Mouse (Mus musculus): ENCODE results near the gene Ggta1. TPM values are rescaled to one million over a fixed set of nuclear protein-coding genes. Genes with fewer than 3 reads are reported as not detected.

The Ggta1 gene
- total RNA-seq, 1 experiment: 36.5 TPM

- TF ChIP-seq CHD2 (IDR thresholded peaks at IDR 0.05; ENCODE audit: low read depth, low read length): no peak
- no peak for TF ChIP-seq ZNF384 (IDR thresholded peaks at IDR 0.05; ENCODE audit: low read depth, low read length)
- TF ChIP-seq MAFK (IDR thresholded peaks at IDR 0.05; ENCODE audit: insufficient read depth, low read depth, low read length): no peak
- no peak for TF ChIP-seq ZC3H11A (IDR thresholded peaks at IDR 0.05; ENCODE audit: borderline replicate concordance, low read depth, low read length)
- no peak for TF ChIP-seq HCFC1 (IDR thresholded peaks at IDR 0.05; ENCODE audit: borderline replicate concordance, insufficient read depth, low read length)
- no peak overlapping the region for H3K27ac ChIP-seq (ENCODE audit: insufficient read depth, low read depth, low read length, poor library complexity, severe bottlenecking)
- in situ Hi-C loops (cut with MboI; ENCODE audit: low sequenced_read_pairs in 2 of 2, unreplicated experiment in 2 of 2): no loop called here
- no peaks in the 10 kb centered on the region for H3K36me3 ChIP-seq (ENCODE audit: control insufficient read depth, insufficient read depth, low read length, poor library complexity, severe bottlenecking)
- H3K4me1 ChIP-seq (ENCODE audit: control insufficient read depth in 2 of 2, insufficient read depth in 2 of 2, low read length in 2 of 2, poor library complexity in 1 of 2): peaks cover 3 to 13% of the 10 kb centered on the region in 2 experiments; a peak in 3 of 4 replicates
- DNase-seq (ENCODE audit: low read depth, low spot score): no peak
- H3K9me3 ChIP-seq (ENCODE audit: control insufficient read depth, insufficient read depth, low read depth, low read length): no peaks in the 10 kb centered on the region
- no peak overlapping the region for H3K4me3 ChIP-seq (ENCODE audit: insufficient read depth in 1 of 2, low read depth in 1 of 2, low read length in 2 of 2, poor library complexity in 1 of 2, severe bottlenecking in 1 of 2)
- H3K9ac ChIP-seq (ENCODE audit: insufficient read depth, low read depth, low read length, poor library complexity, severe bottlenecking): no peak overlapping the region
Observed at GRCm38 (mm10) chr2:35495486-35496278, 32.7 kb upstream of the Ggta1 start.

- DNase-seq (ENCODE audit: low read depth, low spot score): no peak
- Histone ChIP-seq H3K27ac (ENCODE audit: insufficient read depth, low read depth, low read length, poor library complexity, severe bottlenecking) (no peak overlapping the region), H3K4me1 (ENCODE audit: control insufficient read depth in 2 of 2, insufficient read depth in 2 of 2, low read length in 2 of 2, poor library complexity in 1 of 2) (peaks cover 3 to 20% of the 10 kb centered on the region in 2 experiments; a peak in 3 of 4 replicates), H3K9me3 (ENCODE audit: control insufficient read depth, insufficient read depth, low read depth, low read length) (no peaks in the 10 kb centered on the region), H3K9ac (ENCODE audit: insufficient read depth, low read depth, low read length, poor library complexity, severe bottlenecking) (no peak overlapping the region), H3K36me3 (ENCODE audit: control insufficient read depth, insufficient read depth, low read length, poor library complexity, severe bottlenecking) (no peaks in the 10 kb centered on the region), H3K4me3 (ENCODE audit: insufficient read depth in 1 of 2, low read depth in 1 of 2, low read length in 2 of 2, poor library complexity in 1 of 2, severe bottlenecking in 1 of 2) (no peak overlapping the region)
- in situ Hi-C loops (cut with MboI; ENCODE audit: low sequenced_read_pairs in 2 of 2, unreplicated experiment in 2 of 2): no loop called here
- no peak for TF ChIP-seq ZC3H11A (IDR thresholded peaks at IDR 0.05; ENCODE audit: borderline replicate concordance, low read depth, low read length)
- no peak for TF ChIP-seq CHD2 (IDR thresholded peaks at IDR 0.05; ENCODE audit: low read depth, low read length)
- TF ChIP-seq MAFK (IDR thresholded peaks at IDR 0.05; ENCODE audit: insufficient read depth, low read depth, low read length): no peak
- TF ChIP-seq HCFC1 (IDR thresholded peaks at IDR 0.05; ENCODE audit: borderline replicate concordance, insufficient read depth, low read length): no peak
- no peak for TF ChIP-seq ZNF384 (IDR thresholded peaks at IDR 0.05; ENCODE audit: low read depth, low read length)
Observed at GRCm38 (mm10) chr2:35493566-35493965, 30.5 kb upstream of the Ggta1 start.

- Histone ChIP-seq H3K9ac (ENCODE audit: insufficient read depth, low read depth, low read length, poor library complexity, severe bottlenecking) (no peak overlapping the region), H3K4me3 (ENCODE audit: insufficient read depth in 1 of 2, low read depth in 1 of 2, low read length in 2 of 2, poor library complexity in 1 of 2, severe bottlenecking in 1 of 2) (peak overlapping the region in 1 of 2 experiments; percentile 25; a peak in 1 of 4 replicates), H3K4me1 (ENCODE audit: control insufficient read depth in 2 of 2, insufficient read depth in 2 of 2, low read length in 2 of 2, poor library complexity in 1 of 2) (peaks cover 7 to 32% of the 10 kb centered on the region in 2 experiments), H3K36me3 (ENCODE audit: control insufficient read depth, insufficient read depth, low read length, poor library complexity, severe bottlenecking) (no peaks in the 10 kb centered on the region), H3K9me3 (ENCODE audit: control insufficient read depth, insufficient read depth, low read depth, low read length) (no peaks in the 10 kb centered on the region), H3K27ac (ENCODE audit: insufficient read depth, low read depth, low read length, poor library complexity, severe bottlenecking) (no peak overlapping the region)
- in situ Hi-C loops (cut with MboI; ENCODE audit: low sequenced_read_pairs in 2 of 2, unreplicated experiment in 2 of 2): no loop called here
- TF ChIP-seq ZNF384 (IDR thresholded peaks at IDR 0.05; ENCODE audit: low read depth, low read length) (no peak; the same call in 1 of the 2 replicates), HCFC1 (IDR thresholded peaks at IDR 0.05; ENCODE audit: borderline replicate concordance, insufficient read depth, low read length) (no peak), CHD2 (IDR thresholded peaks at IDR 0.05; ENCODE audit: low read depth, low read length) (no peak), MAFK (IDR thresholded peaks at IDR 0.05; ENCODE audit: insufficient read depth, low read depth, low read length) (no peak), ZC3H11A (IDR thresholded peaks at IDR 0.05; ENCODE audit: borderline replicate concordance, low read depth, low read length) (no peak)
- no peak for DNase-seq (ENCODE audit: low read depth, low spot score)
Observed at GRCm38 (mm10) chr2:35491151-35491550, 28.1 kb upstream of the Ggta1 start.

- H3K9ac ChIP-seq (ENCODE audit: insufficient read depth, low read depth, low read length, poor library complexity, severe bottlenecking): no peak overlapping the region
Observed at GRCm38 (mm10) chr2:35490458-35491111, 27.6 kb upstream of the Ggta1 start.

More at GRCm38 (mm10) chr2:35490458-35491111, 27.6 kb upstream of the Ggta1 start:
- peak overlapping the region in 1 of 2 experiments; percentile 5; a peak in 1 of 4 replicates for H3K4me3 ChIP-seq (ENCODE audit: insufficient read depth in 1 of 2, low read depth in 1 of 2, low read length in 2 of 2, poor library complexity in 1 of 2, severe bottlenecking in 1 of 2)
- H3K4me1 ChIP-seq (ENCODE audit: control insufficient read depth in 2 of 2, insufficient read depth in 2 of 2, low read length in 2 of 2, poor library complexity in 1 of 2): peaks cover 7 to 32% of the 10 kb centered on the region in 2 experiments
- H3K36me3 ChIP-seq (ENCODE audit: control insufficient read depth, insufficient read depth, low read length, poor library complexity, severe bottlenecking): no peaks in the 10 kb centered on the region
- in situ Hi-C loops (cut with MboI; ENCODE audit: low sequenced_read_pairs in 2 of 2, unreplicated experiment in 2 of 2): no loop called here
- peak; percentile 94 for TF ChIP-seq MAFK (IDR thresholded peaks at IDR 0.05; ENCODE audit: insufficient read depth, low read depth, low read length)
- TF ChIP-seq ZC3H11A (IDR thresholded peaks at IDR 0.05; ENCODE audit: borderline replicate concordance, low read depth, low read length): no peak
- no peak for TF ChIP-seq HCFC1 (IDR thresholded peaks at IDR 0.05; ENCODE audit: borderline replicate concordance, insufficient read depth, low read length)
- TF ChIP-seq CHD2 (IDR thresholded peaks at IDR 0.05; ENCODE audit: low read depth, low read length): no peak
- TF ChIP-seq ZNF384 (IDR thresholded peaks at IDR 0.05; ENCODE audit: low read depth, low read length): no peak
- no peaks in the 10 kb centered on the region for H3K9me3 ChIP-seq (ENCODE audit: control insufficient read depth, insufficient read depth, low read depth, low read length)
- peak overlapping the region; percentile 46; the same call in 1 of the 2 replicates for H3K27ac ChIP-seq (ENCODE audit: insufficient read depth, low read depth, low read length, poor library complexity, severe bottlenecking)
- no peak for DNase-seq (ENCODE audit: low read depth, low spot score)

All from ES-E14 (cell line).